In the genomic region with DNA sequence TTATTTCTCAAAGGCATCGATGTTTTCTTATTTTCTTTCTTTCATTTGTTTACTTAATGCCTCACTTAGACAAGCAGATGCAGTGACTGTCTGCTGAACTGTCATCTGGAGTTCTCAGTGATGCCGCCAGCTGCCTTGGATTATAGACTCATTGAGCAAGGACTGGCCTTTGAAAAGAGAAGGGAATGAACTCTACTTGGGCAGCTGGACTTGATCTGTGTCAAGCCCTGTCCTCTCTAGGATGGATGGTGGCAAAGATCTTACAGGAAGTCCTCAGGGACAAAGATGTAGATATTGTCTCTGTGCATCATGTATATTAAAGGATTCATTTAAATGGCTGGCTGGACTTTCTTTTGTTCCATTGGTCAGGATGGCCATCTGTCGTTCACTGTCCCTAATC, we compare ENCODE assay signal across 13 mouse cellular contexts. TPM values are rescaled to one million over a fixed set of nuclear protein-coding genes. Genes with fewer than 3 reads are reported as not detected.
DNase-seq lines count a peak whose midpoint lies in the region; ATAC-seq lines count a peak whose summit lies in the region.
"Had no signal": no experiment of that assay in that cellular context is flagged by ENCODE, and none has a peak within 500 bp of the region (broad histone marks: within the 10 kb centered on the region; RNA-seq: fewer than 3 reads in every experiment).

No protein-coding gene starts in this region.

- DNase-seq in embryo, embryonic 10 days (ENCODE audit: low spot score): peak; percentile 58
- no peak for DNase-seq in embryo, embryonic 9.5 days (ENCODE audit: extremely low spot score)
- no peak for DNase-seq in forebrain, embryonic 14.5 days (ENCODE audit: low spot score)
- DNase-seq in frontal cortex, postnatal 10 days (ENCODE audit: low spot score in 2 of 2): no peak
- no peak for DNase-seq in urinary bladder, postnatal 14 days (ENCODE audit: low spot score)
- DNase-seq: cerebellum, adult 18-20 months; gastrocnemius, adult 2 months; kidney, postnatal 36 days had no signal

- H3K27me3 ChIP-seq in forebrain, embryonic 14.5 days (replicated peaks; ENCODE audit: control insufficient read depth, insufficient read depth, low read length): no peaks in the 10 kb centered on the region
- peaks cover 26% of the 10 kb centered on the region for H3K27me3 ChIP-seq in lung, embryonic 16.5 days (ENCODE audit: control insufficient read depth, insufficient read depth, low read depth, low read length)
- H3K27me3 ChIP-seq in midbrain, embryonic 16.5 days (ENCODE audit: control insufficient read depth, insufficient read depth, low read depth, low read length): no peaks in the 10 kb centered on the region

- H3K9ac ChIP-seq in forebrain, embryonic 14.5 days (ENCODE audit: low read length): no peak overlapping the region
- no peak overlapping the region for H3K9ac ChIP-seq in lung, embryonic 16.5 days (ENCODE audit: low read length)
- peak overlapping the region; percentile 18; the same call in 1 of the 2 replicates for H3K9ac ChIP-seq in midbrain, embryonic 16.5 days (ENCODE audit: low read depth, low read length)
- H3K9ac ChIP-seq: liver, embryonic 12.5 days had no signal

- no peaks in the 10 kb centered on the region for H3K9me3 ChIP-seq in forebrain, embryonic 14.5 days (replicated peaks; ENCODE audit: control insufficient read depth, low read length)
- H3K9me3 ChIP-seq in lung, embryonic 16.5 days (ENCODE audit: control insufficient read depth, low read length): no peaks in the 10 kb centered on the region
- no peaks in the 10 kb centered on the region for H3K9me3 ChIP-seq in midbrain, embryonic 16.5 days (replicated peaks; ENCODE audit: control insufficient read depth, low read length, poor library complexity, severe bottlenecking)
- H3K9me3 ChIP-seq: liver, embryonic 12.5 days had no signal

- WGBS in forebrain, embryonic 14.5 days: 49% methylated on average over 3 of the region's 3 CpGs
- WGBS in lung, embryonic 16.5 days: 39% methylated on average over 3 of the region's 3 CpGs
- 27% methylated on average over 3 of the region's 3 CpGs for WGBS in midbrain, embryonic 16.5 days

- H3K4me2 ChIP-seq in forebrain, embryonic 14.5 days (ENCODE audit: low read length): peak overlapping the region; percentile 89; the same call in 1 of the 2 replicates
- no peak overlapping the region for H3K4me2 ChIP-seq in lung, embryonic 16.5 days (ENCODE audit: low read depth, low read length)
- peak overlapping the region; percentile 77 for H3K4me2 ChIP-seq in midbrain, embryonic 16.5 days (ENCODE audit: low read length)
- H3K4me2 ChIP-seq: liver, embryonic 12.5 days had no signal

- peaks cover 28% of the 10 kb centered on the region for H3K4me1 ChIP-seq in forebrain, embryonic 14.5 days (ENCODE audit: control insufficient read depth, insufficient read depth, low read length)
- H3K4me1 ChIP-seq in lung, embryonic 16.5 days (replicated peaks; ENCODE audit: control insufficient read depth, insufficient read depth, low read length): peaks cover 11% of the 10 kb centered on the region
- H3K4me1 ChIP-seq in midbrain, embryonic 16.5 days (ENCODE audit: control insufficient read depth, insufficient read depth, low read length): peaks cover 40% of the 10 kb centered on the region

- ATAC-seq in forebrain, embryonic 14.5 days: no peak
- peak; percentile 84 for ATAC-seq in lung, embryonic 16.5 days (ENCODE audit: low read depth)
- no peak for ATAC-seq in midbrain, embryonic 16.5 days
- ATAC-seq in megakaryocyte, adult 5-6 weeks (ENCODE audit: poor library complexity, severe bottlenecking): no peak
- ATAC-seq: intestine, embryonic 16.5 days; liver, embryonic 12.5 days had no signal

- H3K36me3 ChIP-seq in forebrain, embryonic 14.5 days (ENCODE audit: control insufficient read depth, insufficient read depth, low read length): no peaks in the 10 kb centered on the region
- H3K36me3 ChIP-seq in lung, embryonic 16.5 days (ENCODE audit: control insufficient read depth, insufficient read depth, low read length): no peaks in the 10 kb centered on the region
- no peaks in the 10 kb centered on the region for H3K36me3 ChIP-seq in midbrain, embryonic 16.5 days (ENCODE audit: control insufficient read depth, insufficient read depth, low read length)
- H3K36me3 ChIP-seq: liver, embryonic 12.5 days had no signal

- no peak overlapping the region; the same call in 1 of the 2 replicates for H3K27ac ChIP-seq in forebrain, embryonic 14.5 days (ENCODE audit: low read depth, low read length)
- H3K27ac ChIP-seq in lung, embryonic 16.5 days (ENCODE audit: low read length): no peak overlapping the region
- peak overlapping the region; percentile 39; the same call in 1 of the 2 replicates for H3K27ac ChIP-seq in midbrain, embryonic 16.5 days (ENCODE audit: low read length)
- H3K27ac ChIP-seq: gastrocnemius, adult 2 months; liver, embryonic 12.5 days had no signal

- H3K4me3 ChIP-seq in forebrain, embryonic 14.5 days (ENCODE audit: low read depth, low read length): no peak overlapping the region
- H3K4me3 ChIP-seq in lung, embryonic 16.5 days (ENCODE audit: low read length): no peak overlapping the region
- no peak overlapping the region for H3K4me3 ChIP-seq in midbrain, embryonic 16.5 days (ENCODE audit: low read depth, low read length)
- H3K4me3 ChIP-seq: gastrocnemius, adult 2 months; liver, embryonic 12.5 days had no signal

RNA-seq across cellular contexts. Expression of gene Slc1a2, which starts 5.4 kb away (rescaled TPM):
- 11.5 and 12.0 TPM in 2 replicates for polyA plus RNA-seq in forebrain, embryonic 14.5 days (2014; fragmentation: Nextera tagmentation; extraction: Ambion mirVana)
- polyA plus RNA-seq in lung, embryonic 16.5 days (2015; fragmentation: Nextera tagmentation; extraction: Ambion mirVana): 0.19 and 0.35 TPM in 2 replicates
- polyA plus RNA-seq in midbrain, embryonic 16.5 days (2015; fragmentation: Nextera tagmentation; extraction: Ambion mirVana): 14.5 and 19.4 TPM in 2 replicates
- not detected in 2 replicates for total RNA-seq in megakaryocyte, adult 5-6 weeks (2015)
- 0.04 TPM in 1 of 2 replicates, not detected in the other for total RNA-seq in megakaryocyte, adult 5-6 weeks (2017)
